Mouse (Mus musculus) heart, postnatal 10 days (tissue): ENCODE data around the gene Olfr68. TPM values are rescaled to one million over a fixed set of nuclear protein-coding genes. Genes with fewer than 3 reads are reported as not detected.
"Not testable (repeated sequence)": the region's sequence is repeated elsewhere in the genome, so short reads cannot be mapped to it uniquely, and the experiment has no call there.

Experiments used
- DNase-seq, 2 experiments: peaks; one replicate each; pipeline ENCODE4 v3.0.0; 2021
- intact Hi-C: fragments of 180-260 bp; cut with DNase I; formaldehyde crosslinking; loops from one replicate; pipeline ENCODE4 v1.15.1; 2025
- total RNA-seq, 2 experiments: library from RNA; stranded (reverse); gene quantifications; 2 replicates each; pipeline ENCODE4 v1.2.3; 2021

Gene Olfr68
- total RNA-seq: not detected

DNA sequence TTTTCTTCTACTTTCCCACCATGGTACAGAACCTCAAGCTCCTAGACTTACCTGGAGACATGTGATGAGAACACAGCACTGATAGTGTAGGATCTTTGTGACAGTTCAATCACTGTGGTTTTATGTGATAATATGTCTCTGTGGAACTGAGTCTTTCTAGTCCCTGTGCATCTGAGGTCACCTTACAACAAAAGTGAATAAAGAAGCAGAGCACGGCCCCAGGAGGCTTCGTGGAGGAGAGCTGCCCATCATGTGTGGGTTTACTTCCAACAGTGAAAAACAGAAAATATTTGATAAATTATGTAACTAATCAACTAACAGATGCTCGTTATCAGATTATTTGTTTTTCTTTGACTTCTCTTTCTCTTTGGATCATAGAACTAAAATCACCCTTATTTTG, at the start of gene Olfr68:
Olfr68 (minus strand) TSS at position 101 of the 400 bp plus-strand sequence.
- no peak for DNase-seq
- intact Hi-C loops: no loop called here

DNA sequence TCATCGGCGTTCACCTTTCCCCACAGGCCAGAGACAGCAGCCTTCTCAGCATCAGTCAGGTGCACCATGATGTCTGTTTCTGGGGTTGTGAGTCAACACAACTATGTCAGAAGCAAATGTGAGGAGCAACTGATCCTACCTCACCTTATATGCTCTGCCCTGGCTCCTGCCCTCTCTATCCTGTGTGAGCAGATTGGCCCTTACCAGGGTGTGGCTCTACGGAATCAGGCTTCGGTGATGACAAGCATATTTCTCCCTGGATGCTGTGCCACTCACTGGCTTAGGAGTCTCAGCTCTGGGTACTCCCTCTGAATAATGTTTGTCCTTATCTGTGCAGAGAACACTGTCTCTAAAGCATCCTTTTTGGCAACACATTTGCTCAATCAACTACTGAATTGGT, 48.3 kb upstream of the Olfr68 start, which contains the start of gene Hbb-bs:
Hbb-bs (minus strand) TSS at position 289 of the 400 bp plus-strand sequence.
- intact Hi-C loops: no loop called here
- DNase-seq: no peak

- intact Hi-C loops, DNase-seq: not testable (repeated sequence)
Observed at GRCm38 (mm10) chr7:103827139-103827538, 47.6 kb upstream of the Olfr68 start.

DNA sequence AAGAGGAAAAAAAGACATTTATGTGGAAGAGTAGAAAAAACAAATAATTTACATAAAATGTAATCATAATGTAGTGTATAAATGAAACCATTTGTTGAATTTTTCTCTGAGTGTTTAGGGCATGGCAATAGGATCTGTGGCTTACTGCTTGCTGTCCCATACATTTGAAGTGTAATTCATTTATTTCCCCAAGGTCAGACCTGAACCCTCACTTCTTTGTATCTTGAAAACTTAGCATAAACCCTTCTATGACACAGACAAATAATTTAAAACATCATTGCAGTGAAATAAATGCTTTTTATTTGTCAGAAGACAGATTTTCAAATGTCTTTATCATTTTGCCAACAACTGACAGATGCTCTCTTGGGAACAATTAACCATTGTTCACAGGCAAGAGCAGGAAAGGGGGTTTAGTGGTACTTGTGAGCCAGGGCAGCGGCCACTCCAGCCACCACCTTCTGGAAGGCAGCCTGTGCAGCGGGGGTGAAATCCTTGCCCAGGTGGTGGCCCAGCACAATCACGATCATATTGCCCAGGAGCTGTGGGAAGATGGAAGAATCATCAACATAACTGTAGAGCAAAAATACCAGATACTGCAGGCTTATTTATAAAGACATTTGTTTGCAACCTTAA, 46.9 kb upstream of the Olfr68 start:
- intact Hi-C loops: no loop called here

GRCm38 (mm10) chr7:103825536-103826254, 46.2 kb upstream of the Olfr68 start:
- intact Hi-C loops: no loop called here
- DNase-seq: no peak

More for the DNA sequence above, 46.9 kb upstream of the Olfr68 start:
- no peak for DNase-seq

DNA sequence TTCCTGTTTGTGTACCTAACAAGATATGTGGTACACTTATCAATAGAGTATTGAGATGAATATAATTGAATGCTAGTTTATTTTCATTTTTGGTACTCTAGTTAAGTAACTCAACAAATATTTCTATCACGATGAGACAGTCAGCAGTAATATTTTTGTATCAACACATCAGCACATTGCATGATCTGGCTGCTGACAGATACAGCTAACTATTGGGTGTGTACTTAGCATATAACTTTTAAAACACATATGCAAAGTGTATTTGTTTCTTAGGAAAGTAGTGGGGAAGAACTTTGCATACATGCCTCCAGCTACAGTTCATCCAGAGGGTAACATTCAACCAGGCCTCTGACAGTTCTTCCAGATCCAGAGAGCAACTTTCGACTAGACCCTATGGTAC, 45.1 kb upstream of the Olfr68 start:
- intact Hi-C loops: no loop called here
- no peak for DNase-seq

DNA sequence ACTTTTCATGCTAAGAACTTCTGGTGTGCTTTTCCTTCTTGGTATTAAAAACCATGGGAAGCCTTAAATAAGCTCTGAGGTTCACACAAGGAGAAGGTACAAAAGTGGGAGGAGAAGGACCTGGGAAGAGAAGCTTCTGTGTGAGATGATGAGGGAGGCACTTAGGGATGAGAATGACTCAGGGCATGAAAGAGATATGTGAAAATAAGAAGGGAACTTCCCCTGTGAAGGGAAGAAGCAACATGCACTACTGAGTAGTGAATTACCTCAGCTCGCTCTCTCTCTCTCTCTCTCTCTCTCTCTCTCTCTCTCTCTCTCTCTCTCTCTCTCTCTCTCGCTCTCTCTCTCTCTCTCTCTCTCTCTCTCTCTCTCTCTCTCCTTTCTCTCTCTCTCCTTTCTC, 35.6 kb upstream of the Olfr68 start:
- intact Hi-C loops, DNase-seq: not testable (repeated sequence)

DNA sequence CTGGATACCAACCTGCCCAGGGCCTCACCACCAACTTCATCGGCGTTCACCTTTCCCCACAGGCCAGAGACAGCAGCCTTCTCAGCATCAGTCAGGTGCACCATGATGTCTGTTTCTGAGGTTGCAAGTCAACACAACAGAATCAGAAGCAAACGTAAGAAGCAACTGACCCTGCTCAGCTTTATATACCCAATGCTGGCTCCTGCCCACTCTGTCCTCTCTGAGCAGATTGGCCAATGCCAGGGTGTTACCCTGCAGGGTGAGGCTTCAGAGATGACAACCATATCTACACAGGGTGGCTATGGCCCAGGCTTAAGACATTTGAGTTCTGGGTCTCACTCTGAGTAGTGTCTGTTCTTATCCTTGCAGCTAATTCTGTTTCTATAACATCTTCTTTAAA, 34.3 kb upstream of the Olfr68 start, which contains the start of gene Hbb-bt:
Hbb-bt (minus strand) TSS at position 231 of the 400 bp plus-strand sequence.
- intact Hi-C loops: no loop called here
- DNase-seq: no peak

DNA sequence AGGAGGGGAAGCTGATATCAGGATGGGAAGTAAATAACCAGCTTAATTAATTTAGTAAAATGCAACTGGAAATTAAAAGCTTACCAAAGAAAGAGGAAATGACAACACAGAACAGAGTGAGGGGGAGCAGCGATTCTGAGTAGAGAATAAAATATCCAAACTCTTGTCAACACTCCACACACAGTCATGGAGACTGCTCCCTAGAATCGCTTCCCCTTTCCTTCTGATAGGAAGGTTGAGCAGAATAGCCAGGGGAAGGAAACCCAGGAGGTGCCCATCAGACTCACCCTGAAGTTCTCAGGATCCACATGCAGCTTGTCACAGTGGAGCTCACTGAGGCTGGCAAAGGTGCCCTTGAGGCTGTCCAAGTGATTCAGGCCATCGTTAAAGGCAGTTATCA, 33.7 kb upstream of the Olfr68 start:
- intact Hi-C loops, DNase-seq: not testable (repeated sequence)

DNA sequence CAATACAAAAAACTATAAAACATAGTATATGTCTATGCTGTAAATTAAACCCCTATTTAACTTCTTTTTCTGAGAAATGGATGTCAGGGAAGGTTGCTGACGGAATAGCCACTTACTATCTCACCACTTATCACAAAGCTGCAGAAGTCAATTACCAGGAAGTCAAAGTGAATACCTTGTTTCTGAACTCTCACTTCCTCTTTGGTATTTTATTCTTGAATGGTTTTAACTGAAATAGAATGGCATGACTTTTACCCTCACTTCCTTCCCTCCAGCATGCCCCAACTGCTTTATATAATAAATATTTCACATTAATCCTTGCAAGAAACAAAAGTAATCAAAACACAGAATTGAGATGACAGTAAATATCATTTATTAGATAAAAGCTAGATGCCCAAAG, 32.7 kb upstream of the Olfr68 start:
- intact Hi-C loops: no loop called here

DNA sequence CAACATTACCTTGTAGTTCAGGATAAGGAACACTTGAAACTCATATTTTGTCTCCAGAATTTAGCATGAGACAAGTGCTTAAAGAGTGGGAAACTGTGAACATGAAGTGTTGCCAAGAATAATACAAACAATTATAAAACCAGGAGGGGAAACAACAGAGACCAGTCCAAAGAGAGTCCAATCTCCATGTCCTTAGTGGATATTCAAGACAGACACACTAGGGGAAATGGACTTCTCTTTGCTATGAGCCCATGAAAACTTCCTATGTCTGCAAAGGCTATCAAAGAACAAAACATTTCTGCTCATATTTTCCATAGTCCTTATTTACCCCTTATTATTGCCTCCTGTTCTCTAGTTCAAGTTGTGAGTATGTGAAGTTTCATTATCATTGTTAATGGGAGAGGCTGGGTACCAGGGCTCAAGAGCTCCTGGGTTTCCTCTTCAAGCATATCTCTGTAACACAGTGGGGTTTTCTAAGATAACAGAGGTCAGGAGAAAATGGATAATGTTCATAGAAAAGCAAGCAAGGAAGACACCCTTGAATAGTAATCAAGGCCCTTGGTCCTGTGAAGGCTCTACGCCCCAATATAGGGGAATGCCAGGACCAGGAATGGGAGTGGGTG, 31.8 kb upstream of the Olfr68 start:
- intact Hi-C loops: no loop called here
- DNase-seq: no peak

More for the DNA sequence above, 32.7 kb upstream of the Olfr68 start:
- no peak for DNase-seq

GRCm38 (mm10) chr7:103810746-103811145, 31.2 kb upstream of the Olfr68 start:
- intact Hi-C loops: no loop called here
- no peak for DNase-seq

DNA sequence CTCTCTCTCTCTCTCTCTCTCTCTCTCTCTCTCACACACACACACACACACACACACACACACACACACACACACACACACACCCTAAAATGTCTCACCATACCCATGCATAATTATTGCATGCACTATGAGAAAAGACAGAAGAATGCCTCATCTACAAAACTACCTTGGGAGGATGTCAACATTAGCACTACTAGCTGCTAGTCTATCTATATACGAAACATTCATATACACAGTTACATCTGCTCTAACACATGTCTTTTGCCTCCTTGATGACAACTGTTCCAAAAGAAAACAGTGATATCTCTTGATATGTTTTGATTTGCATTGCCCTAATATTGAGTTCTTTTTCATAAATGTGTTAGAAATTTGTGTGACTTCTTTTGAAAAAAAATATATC, 30.8 kb upstream of the Olfr68 start:
- intact Hi-C loops: no loop called here

GRCm38 (mm10) chr7:103809801-103810155, 30.3 kb upstream of the Olfr68 start:
- intact Hi-C loops: no loop called here
- DNase-seq: no peak

More for the DNA sequence above, 30.8 kb upstream of the Olfr68 start:
- no peak for DNase-seq

DNA sequence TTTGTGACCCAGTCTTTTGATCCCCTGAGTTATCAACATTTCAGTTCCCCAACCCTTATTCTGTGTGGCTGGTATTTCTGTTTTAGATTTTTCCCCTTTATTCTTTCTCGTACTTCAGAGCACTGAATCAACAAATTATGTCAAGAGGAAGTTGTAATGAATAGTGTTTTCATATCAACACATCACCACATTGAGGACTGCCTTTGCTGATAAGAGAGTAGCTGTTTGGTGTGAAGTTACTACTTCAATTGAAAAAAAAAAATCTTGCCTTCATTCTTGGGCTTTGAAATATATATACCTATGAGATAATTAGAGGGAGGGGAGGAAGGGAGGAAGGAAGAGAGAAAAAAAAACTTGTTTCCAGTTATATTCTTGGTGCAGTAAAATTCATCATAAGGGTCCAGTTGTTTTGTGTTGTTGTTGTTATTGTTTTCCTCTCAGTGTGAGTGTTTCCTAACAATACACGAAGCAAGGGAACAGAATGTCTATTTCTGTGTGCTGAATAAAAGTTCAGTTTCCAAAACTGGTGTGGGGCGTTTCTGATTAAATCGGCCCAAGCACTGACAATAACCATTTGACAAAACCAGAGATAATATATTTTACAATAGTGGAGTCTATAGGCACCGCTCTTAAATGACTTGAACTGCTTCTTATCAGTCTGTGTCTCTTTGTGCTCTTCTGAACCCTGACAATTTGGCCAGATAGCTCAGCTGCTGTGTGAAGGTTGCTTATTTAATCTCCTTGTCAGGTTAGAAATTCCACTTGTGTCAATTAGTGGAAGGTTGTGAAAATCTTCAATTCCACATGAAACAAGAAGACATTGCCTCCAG, 29.7 kb upstream of the Olfr68 start:
- no peak for DNase-seq
- intact Hi-C loops: no loop called here

DNA sequence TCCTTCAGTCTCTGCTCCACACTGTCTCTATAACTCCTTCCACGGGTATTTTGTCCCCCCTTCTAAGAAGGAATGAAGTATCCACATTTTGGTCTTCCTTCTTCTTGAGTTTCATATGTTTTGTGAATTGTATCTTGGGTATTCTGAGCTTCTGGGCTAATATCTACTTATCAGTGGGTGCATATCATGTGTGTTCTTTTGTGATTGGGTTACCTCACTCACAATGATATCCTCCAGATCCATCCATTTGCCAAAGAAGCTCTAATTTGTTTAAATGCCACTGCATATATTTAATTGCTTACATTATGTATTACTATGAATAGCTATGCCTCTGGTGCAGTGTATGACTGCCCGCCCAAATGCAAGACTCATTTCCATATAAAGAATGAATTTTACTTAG, 28.6 kb upstream of the Olfr68 start:
- DNase-seq, intact Hi-C loops: not testable (repeated sequence)

DNA sequence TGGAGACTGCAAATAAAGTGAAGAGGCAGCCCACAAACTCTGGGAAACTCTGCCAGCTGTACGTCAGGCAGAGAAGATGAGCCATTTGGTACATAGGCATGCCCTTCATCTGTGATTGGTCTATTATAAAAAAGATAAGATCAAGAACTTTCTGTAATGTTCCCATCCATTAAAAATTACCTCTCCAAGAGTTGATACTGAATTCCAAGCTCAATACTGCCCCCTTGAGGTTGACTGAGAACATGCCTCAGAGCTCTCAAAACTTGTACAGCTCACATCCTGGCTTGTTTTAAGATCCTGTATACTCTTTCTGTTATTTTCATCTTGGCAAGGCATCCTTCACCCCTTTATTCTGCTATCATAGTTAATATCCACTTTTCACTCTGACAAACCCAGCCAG, 27.4 kb upstream of the Olfr68 start:
- DNase-seq: peak; percentile 2 to 35
- intact Hi-C loops: no loop called here

- intact Hi-C loops: loop anchor here (1.0 to 5.0 kb wide), 2 partner anchors 79 to 149 kb away; no protein-coding TSS in a partner anchor
- DNase-seq: peak in 1 of 2 experiments; percentile 3
Observed at GRCm38 (mm10) chr7:103792669-103793388, 13.3 kb upstream of the Olfr68 start.

DNA sequence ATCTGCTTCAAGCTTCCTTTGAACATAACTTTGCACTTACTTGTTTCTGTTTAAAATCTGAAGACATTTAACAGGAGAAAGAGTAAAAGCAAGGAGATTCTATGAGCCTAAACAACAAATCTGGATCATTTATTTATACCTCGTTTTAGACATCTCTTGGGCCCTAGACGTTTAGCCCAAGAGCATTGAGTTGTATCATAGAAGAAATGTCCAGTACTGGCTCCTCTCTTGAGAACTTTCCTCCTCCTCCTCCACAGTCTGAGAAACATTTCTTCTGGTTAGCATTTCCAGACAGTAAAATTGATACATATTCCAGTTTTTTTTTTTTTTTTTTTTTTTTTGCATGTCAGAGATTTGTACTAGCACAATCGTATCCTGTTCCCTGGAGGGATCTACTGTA, 12.2 kb upstream of the Olfr68 start, which contains the start of gene Olfr67:
Olfr67 (minus strand) TSS at position 101 of the 400 bp plus-strand sequence.
- intact Hi-C loops: loop anchor here (5.0 kb wide), 1 partner anchor 81 kb away; no protein-coding TSS in a partner anchor
- no peak for DNase-seq

- DNase-seq, intact Hi-C loops: not testable (repeated sequence)
Observed at GRCm38 (mm10) chr7:103777652-103778051, 1.8 kb downstream of the Olfr68 start.
